Mouse (Mus musculus) c-Kit-negative CD71-positive TER-119-positive erythroid progenitor cells, embryonic 14.5 days (primary cell): ENCODE results near the gene Tecr.
A peak's percentile ranks its signal among the peaks of the same experiment; 100 is the strongest.

Source experiments
- DNase-seq: peaks from one replicate; pipeline ENCODE4 v3.0.0-alpha.2; 2013; ENCODE audit warnings: low read depth, low spot score

Tecr gene

DNA sequence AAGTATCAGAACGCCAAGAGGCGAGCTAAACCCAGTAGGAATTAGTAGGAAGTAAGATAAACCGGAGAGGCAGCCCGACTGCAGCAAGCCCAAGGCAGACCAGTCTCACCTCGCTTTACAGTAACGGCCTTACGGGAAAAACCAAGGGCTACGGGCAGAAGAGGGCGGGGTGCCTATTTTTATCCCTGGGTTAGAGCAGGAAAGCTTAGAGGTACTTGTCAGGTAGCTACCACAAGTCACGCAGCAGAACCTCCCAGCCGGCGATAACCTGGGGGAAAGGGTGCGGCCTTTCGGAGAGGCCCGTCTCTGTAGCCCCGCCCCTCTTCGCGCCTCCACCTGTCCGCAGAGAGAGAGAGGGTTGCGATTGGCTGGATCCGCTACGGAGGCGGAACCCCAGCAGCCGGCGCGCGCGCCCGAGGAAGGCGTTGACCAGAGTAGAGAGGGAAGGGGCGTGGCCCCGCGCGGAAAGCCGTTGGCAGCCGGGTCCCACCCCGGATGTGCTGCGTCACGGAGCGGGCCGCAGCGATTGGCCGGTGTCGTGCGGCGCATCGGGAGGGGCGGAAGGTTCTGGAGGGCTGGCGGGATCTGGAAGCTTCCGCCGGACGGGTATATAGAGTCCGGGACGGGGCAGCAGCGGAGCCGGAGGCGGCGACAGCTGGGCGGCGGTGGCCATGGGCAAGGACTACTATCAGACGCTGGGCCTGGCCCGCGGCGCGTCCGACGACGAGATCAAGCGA, at the start of gene Tecr, which contains the start of gene Dnajb1:
Gene Tecr (minus strand): TSS at position 311 of the 737 bp plus-strand sequence.
Gene Dnajb1 (plus strand): TSS at position 533 of the 737 bp plus-strand sequence.
- DNase-seq: peak; percentile 99

DNA sequence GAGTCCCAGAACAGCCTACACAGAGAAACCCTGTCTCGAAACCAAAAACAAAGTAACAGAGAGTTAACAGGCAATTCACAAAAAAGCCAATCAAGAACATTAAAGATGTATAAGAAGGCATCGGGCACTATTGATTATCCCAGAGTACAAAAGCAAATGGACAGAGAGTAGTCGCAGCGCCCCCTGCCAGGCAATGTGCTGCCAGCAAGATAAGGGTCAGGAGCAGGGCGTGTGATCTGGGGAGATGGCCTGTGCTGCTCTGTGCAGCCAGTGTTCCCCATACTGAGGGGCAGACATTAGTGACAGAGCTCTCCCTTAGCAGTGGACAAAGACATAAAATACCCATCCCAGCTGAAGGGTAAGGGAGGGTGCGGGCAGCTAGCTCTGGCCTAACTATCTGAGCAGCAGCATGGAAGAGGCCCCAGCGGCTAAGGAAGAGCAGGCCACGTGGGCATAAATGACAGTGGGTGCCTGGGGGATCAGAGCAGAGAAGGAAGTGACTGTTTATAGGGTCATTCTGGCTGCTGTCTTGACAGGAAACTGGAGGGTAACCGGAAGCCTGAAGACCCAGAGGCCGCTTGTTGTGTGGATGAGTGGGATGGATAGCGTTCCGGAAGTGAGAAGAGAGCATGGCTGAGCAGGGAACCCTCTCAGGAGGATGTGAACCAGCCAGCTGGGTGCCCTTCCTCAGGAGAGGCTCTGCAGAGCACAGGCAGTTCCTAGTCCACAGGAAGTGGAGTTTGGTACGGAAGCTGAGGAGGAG, 48.9 kb upstream of the Tecr start:
- no peak for DNase-seq

DNA sequence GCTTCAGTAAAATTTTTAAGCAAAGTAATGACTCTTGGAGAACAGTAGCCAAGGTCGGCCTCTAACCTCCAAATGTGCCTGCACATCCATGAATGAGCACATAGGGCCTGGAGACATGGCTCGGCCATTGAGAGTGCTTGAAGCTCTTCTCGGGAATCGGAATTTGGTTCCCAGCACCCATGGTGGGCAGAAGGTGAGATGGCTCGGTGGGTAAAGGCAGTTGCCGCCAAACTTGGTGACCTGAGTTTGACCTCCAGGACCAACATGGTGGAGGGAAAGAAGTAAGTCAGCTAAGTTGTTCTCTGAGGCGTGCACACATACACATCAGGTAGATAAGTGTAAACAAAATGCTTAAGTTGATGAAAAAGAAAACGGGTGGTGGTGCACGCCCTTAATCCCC, 48.3 kb upstream of the Tecr start:
- DNase-seq: no peak

DNA sequence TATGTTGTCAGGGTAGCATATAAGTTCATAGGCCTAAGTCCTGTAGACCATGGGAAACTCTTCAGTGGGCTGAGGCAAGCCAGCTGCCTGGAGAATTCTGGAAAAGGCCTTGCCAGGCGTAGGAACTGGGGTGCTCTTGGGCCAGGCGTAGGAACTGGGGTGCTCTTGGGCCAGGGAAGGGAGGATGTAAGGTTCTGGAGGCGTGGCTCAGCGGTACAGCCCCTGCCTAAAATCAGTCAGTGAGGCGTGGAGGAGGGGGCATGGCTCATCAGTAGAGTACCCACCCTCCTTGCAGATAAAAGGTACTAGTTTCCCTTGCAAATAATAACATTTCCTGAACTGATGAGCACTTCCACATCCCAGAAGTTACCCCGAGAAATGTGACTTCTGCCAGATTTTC, 47.0 kb upstream of the Tecr start:
- no peak for DNase-seq

DNA sequence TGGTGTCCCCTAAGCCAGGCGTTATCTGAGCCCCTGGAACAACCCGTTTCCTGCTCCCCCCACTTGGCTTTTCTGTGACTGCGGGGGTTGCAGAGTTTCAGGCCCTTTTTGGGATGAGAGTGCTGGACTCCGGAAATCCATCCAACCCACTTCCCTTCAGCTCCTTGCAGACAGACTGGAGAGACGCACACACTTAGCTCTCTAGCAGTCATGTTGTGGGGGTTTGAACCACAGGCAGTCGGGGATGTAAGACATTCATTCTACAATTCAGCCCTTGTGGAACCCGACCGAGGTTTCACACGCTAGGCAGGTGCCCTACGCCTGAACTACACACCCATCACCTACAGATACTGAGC, 45.9 kb upstream of the Tecr start:
- no peak for DNase-seq

- DNase-seq: peak; percentile 27
Measured at GRCm38 (mm10) chr8:83652744-83653661, 45.2 kb upstream of the Tecr start.

DNA sequence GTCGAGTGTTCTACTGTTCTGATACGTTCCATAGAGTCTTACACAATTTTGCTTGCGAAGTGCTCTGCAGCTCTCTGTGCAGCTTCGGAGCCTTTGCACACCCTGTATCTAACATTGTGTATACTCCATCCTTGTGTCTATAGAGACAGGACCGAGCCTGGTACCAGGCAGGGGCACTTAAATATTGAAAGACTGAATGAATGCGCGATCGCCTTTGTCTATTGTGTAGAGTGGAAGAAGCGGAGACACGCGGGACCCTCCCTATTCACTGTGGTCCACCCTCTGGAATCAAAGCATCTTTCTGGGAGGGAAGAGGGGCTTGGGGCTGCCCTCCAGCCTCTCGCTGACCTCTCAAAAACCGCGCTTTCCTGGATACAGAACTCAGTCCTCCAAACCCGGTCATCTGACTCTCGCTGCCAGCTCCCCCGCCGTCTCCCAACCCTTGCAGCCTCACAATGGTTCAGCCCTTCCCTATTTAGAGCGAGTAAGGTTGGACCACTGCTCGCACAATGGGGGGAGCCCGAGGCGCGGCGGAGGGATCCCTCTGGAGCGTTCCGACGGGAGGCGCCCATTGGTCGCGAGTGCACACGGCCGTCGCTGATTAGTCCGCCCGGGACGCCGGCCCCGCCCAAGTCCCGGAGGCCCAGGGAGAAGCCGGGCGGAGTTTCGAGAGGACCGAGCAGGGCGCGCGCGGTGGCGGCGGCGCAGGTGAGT, 44.4 kb upstream of the Tecr start, which contains the start of gene Gipc1:
Gene Gipc1 (plus strand): TSS at position 648 of the 714 bp plus-strand sequence.
- peak; percentile 93 for DNase-seq

GRCm38 (mm10) chr8:83649699-83650098, 41.9 kb upstream of the Tecr start:
- no peak for DNase-seq

DNA sequence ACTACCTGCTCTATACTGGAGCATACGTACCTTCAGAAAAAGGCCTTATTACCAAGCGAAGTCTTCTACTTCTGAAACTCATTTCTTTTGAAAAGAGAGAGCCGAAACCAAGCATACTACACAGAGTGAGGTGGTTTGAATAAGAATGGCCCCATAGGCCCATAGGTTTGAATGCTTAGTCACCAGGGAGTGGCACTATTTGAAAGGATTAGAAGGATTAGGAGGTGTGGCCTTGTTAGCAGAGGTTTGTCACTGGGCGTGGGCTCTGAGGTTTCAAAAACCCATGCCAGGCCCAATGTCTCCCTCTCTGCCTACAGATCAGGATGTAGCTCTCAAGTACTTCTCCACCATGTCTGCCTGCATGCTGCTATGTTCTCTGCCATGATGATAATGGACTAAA, 40.3 kb upstream of the Tecr start:
- DNase-seq: no peak

GRCm38 (mm10) chr8:83647511-83647910, 39.7 kb upstream of the Tecr start:
- DNase-seq: no peak

GRCm38 (mm10) chr8:83639649-83640048, 31.9 kb upstream of the Tecr start:
- no peak for DNase-seq

- DNase-seq: no peak
Measured at GRCm38 (mm10) chr8:83638856-83639255, 31.1 kb upstream of the Tecr start.

- DNase-seq: no peak
Measured at GRCm38 (mm10) chr8:83632083-83632707, 24.4 kb upstream of the Tecr start.

DNA sequence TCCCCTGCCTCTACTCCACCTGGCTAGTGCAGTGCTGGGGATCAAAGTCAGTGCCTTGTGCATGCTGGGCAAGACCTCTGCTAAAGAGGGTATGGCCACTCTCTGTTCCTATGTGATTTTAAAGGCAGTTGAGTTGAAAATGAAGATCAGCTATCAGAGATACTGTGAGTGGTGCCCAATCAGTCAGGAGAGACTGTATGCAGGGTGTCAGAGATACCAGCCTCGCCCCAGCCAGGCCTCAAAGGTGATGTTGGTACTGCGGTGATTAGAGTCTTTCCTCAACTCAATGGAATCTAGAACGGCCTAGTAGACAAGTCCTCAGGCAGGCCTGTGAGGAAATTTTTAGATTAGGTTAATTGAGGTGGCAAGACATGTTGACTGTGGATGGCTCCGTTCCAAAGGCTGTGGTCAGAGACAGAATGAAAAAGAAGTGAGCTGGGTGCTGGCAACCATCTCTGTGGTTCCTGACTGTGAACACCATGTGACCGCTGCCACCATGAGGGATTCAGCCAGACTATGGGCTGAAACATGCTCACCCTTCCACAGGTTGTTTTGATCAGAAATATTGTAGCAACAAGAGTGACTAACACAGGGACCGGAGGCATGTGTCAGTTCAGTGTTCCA, 18.0 kb upstream of the Tecr start:
- no peak for DNase-seq

DNA sequence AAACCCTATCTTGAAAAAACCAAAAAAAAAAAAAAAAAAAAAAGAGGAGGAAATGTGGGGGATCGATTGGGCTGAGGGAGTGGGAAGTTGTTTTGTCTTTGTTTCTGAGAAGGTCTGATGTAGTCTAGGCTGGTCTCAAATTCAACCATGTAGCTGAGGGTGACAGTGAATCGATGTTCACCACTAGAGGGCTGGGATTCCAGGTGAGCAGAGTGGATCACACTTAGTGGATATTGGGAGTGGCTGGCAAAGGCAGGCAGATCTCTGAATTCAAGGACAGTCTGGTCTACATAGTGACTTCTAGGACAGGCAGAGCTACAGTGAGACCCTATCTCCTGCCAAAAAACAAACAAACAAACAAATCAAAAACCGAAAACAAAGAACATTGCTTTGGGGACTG, 17.0 kb upstream of the Tecr start:
- DNase-seq: no peak

- DNase-seq: no peak
Measured at GRCm38 (mm10) chr8:83623549-83623948, 15.8 kb upstream of the Tecr start.

DNA sequence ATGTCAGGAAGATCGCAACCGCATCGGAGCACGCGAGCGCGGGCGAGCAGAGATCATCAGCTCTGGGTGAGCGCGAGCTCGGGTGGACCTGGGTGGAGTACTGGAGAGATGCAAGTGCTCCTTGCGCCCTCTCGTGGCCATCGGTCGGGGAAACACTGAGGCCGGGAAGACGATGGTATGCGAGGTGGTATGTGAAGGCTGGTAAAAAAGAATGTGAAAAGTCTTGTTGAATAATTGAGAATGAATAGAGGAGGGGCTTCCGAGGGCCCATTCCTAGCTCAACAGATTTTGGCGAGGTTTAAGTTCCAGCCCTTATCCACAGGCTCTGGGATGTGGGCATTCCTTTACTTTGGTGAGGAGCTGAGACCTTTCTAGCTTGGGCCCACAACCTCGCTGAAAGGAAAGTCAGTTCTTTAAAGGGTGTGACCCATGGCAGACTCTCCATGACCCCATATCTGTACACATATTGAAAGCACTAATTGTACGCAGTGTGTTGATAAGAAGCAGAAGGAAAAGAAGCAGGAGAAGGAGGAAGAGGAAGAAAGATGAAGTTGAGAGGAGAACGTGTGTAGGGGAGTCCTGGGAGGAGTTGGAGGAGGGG, 14.7 kb upstream of the Tecr start:
- peak; percentile 86 for DNase-seq

DNA sequence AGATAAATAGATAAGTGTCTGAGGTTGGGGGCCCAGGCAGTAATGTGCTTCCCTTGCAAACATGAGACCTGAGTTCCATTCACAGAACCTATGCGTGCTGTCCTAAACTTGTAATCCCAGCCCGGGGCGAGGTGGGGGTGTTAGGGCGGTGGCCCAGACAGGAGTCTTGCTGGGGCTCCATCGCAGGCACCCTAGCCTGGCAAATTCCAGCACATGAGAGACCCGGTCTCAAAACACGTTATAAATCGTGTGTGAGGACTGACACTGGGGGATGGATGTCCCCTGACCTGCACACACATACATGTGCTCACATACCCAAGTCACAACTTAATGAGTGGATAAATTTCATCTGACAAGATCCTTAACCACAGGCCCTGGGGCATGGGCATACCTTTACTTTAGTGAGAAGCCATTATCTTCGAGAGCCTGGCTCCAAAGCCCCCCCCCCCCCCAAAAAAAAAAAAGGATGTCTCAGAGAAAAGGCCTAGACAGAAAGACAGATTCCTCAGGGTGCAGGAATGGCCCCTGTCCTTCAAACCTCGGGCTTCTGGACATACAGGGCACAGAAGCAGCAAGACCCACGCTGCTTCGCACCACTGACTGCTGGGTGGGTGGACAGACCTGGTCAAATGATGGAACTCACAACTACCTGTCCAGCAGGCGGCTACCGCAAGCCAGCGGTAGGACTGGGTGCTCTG, 14.1 kb upstream of the Tecr start:
- no peak for DNase-seq

- no peak for DNase-seq
Measured at GRCm38 (mm10) chr8:83619568-83620285, 12.0 kb upstream of the Tecr start.
